Mouse (Mus musculus) kidney, adult 2 months (tissue): ENCODE results near the gene Rab3ip.

ENCODE experiments used
- CTCF ChIP-seq: fragments of 200-500 bp; conservative IDR thresholded peaks from 2 replicates; pipeline ENCODE4 v1.5.1; 2011; ENCODE audit warnings: low read depth, mild to moderate bottlenecking, control low read depth, low read length, moderate library complexity, mixed read lengths; ENCODE audit not compliant: insufficient read depth, insufficient read length
- POLR2A ChIP-seq: fragments of 200-500 bp; IDR thresholded peaks from one replicate; pipeline ENCODE4 v1.6.1; 2011; ENCODE audit warnings: low read depth, low read length, control low read depth

DNA sequence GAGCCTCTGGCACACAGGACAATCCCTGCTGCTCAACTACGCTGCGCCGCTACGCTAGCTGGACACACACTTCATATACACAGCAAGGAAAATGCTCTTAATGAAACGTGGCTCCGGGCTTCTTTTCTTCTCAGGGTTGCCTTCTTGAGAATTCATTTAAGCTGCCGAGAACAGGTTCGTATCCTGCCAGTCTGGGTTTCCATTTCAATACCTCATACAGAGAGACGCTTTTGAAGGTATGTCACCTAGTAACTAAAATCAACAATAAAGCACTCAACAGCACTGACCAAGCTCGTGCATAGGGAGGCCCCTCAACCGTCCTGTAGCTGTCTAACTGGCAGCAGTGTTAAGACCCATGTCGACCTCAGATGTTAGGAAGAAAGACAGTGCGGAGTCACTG is 18.2 kb downstream of the Rab3ip start:
- no peak for TF ChIP-seq CTCF
- TF ChIP-seq POLR2A, result no peak
